In the genomic region with DNA sequence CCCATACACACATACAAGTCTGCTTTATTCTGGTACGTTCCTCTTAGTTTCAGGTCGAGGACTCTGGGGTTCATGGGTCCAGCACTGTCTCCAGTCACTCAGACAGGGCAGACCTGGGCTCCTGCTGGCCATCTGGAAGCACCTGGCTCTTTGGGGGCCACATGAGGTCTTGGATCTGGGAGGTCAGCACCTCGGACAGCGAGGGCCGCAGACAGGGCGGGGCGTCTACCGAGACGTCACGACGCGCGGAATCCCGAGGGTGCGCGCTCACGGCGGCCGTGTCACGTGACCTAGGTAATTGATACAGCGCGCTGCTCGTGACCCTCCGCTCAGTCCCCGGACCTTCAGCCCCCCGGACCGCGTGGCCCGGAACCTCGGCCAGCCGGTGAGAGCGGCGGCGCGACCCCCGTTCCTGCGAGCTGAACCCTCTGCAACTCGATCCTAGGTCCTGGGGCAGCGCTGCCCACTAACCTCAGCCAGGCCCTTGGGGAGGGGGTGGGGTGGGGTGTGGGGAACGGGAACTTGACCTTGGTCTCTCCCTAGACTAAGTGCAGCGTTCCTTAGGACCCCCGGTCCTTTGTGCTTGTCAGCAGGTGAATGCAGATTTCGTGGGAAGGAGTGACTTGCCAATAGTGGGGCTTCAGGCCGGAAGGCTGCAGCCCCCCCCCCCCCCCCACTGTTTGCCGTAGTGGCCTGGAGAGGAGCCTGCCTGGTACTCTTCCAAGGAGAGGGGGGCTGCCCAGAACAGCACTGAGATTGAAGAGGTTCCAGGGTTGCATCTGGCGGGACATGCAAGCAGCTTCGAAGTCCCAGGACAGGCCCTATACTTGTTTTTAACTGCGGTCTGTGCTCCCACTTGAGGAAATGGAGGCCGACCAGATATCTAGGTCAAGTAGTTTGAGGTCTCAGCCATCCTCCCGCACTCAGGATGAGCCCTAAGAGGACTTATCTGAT, we compare ENCODE assay signal across 8 mouse cellular contexts. TPM values are rescaled to one million over a fixed set of nuclear protein-coding genes. Genes with fewer than 3 reads are reported as not detected.
DNase-seq lines count a peak whose midpoint lies in the region; ATAC-seq lines count a peak whose summit lies in the region.

Ogdhl (plus strand) TSS at position 288 of the 954 bp plus-strand sequence.

- ATAC-seq in inflammation-experienced regulatory T-cells, adult 6 months = no peak

- peaks cover 30% of the 10 kb centered on the region for H3K27me3 ChIP-seq in megakaryocyte, embryonic 14.5 days (replicated peaks)

- H3K36me3 ChIP-seq in megakaryocyte, embryonic 14.5 days (replicated peaks; ENCODE audit: low read length) = no peaks in the 10 kb centered on the region

- peak; percentile 88 for DNase-seq in adrenal gland, postnatal 14 days
- peak; percentile 94 for DNase-seq in embryo, embryonic 11 days
- peak; percentile 73 for DNase-seq in gastrocnemius, postnatal 14 days
- DNase-seq in induced T-regulatory cell, adult 2 months (ENCODE audit: low read depth) = peak; percentile 64
- peak; percentile 30 to 82 for DNase-seq in left cerebral cortex, adult 9 months (ENCODE audit: low spot score in 2 of 2)
- DNase-seq in right cerebral cortex, postnatal 14 days = peak; percentile 83

- peak within 1 kb of the TSS; percentile 89 for H3K4me3 ChIP-seq in megakaryocyte, embryonic 14.5 days (replicated peaks)

- H3K9me3 ChIP-seq in megakaryocyte, embryonic 14.5 days = no peaks in the 10 kb centered on the region

- intact Hi-C loops in gastrocnemius, postnatal 14 days (cut with DNase I; ENCODE audit: low total_unique reads) = loop anchor here (10.0 kb wide), 1 partner anchor 143 kb away; the partner anchor contains the start of genes Chat and Slc18a3

- H3K4me1 ChIP-seq in megakaryocyte, embryonic 14.5 days = peaks cover 11% of the 10 kb centered on the region

RNA-seq across cellular contexts. Expression of gene Ogdhl, which starts in this region (rescaled TPM):
- total RNA-seq in adrenal gland, postnatal 14 days (2021) = 7.6 and 8.0 TPM in 2 replicates
- 1 to 10 TPM in 1 of 2 experiments, under 1 TPM in 1; 0.82 to 1.3 TPM for total RNA-seq in gastrocnemius, postnatal 14 days (2021)
- not detected in 2 replicates for polyA plus RNA-seq in megakaryocyte, embryonic 14.5 days (2012; ENCODE audit: insufficient read depth, low replicate concordance)
- polyA plus RNA-seq in inflammation-experienced regulatory T-cells, adult 6 months (2017; shearing (Covaris generic)) = under 1 TPM in 2 of 3 experiments, not detected in 1; 0.09 to 0.13 TPM
